Mouse (Mus musculus) embryonic fibroblast, embryonic 13.5 days (primary cell): ENCODE data around the gene Olfr1381.
"Not testable (repeated sequence)": the region's sequence is repeated elsewhere in the genome, so short reads cannot be mapped to it uniquely, and the experiment has no call there.

Experiments
- CTCF ChIP-seq: IDR thresholded peaks from 2 replicates; pipeline ENCODE4 v1.5.1; 2011; ENCODE audit warnings: mild to moderate bottlenecking, control low read depth, low read length, moderate library complexity, borderline replicate concordance; ENCODE audit not compliant: insufficient read depth
- POLR2A ChIP-seq: IDR thresholded peaks from 2 replicates; pipeline ENCODE4 v1.6.1; 2011; ENCODE audit warnings: low read depth, mild to moderate bottlenecking, control low read depth, low read length, moderate library complexity

DNA sequence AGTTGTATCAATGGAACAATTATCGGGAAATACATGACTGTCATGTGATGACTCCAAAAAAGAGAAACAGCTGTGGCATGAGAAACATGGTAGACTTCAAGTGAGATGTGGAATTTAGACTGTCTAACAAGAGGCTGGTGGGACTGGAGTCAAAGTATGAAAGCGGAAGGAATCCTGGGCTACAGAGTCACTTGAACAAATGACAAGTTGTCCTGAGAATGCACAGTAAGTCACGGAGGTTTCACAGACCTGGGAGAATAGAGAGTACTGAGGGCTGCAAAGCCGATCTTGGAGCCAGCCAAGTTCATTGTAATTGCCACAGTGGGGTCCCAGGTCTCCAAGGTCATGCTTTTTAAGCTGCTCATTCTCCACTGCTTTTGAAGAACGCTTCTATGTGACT, 13.3 kb downstream of the Olfr1381 start, which contains the start of gene Olfr1380:
- not testable (repeated sequence) for TF ChIP-seq CTCF, POLR2A
